Mouse (Mus musculus): ENCODE data around the gene Hsd11b1. TPM values are rescaled to one million over a fixed set of nuclear protein-coding genes. Genes with fewer than 3 reads are reported as not detected.
"Not testable (repeated sequence)": the region's sequence is repeated elsewhere in the genome, so short reads cannot be mapped to it uniquely, and the experiment has no call there.

The Hsd11b1 gene
- total RNA-seq, 4 experiments from 2014 or later = 15.8 to 18.7 (median 17.4) TPM

DNA sequence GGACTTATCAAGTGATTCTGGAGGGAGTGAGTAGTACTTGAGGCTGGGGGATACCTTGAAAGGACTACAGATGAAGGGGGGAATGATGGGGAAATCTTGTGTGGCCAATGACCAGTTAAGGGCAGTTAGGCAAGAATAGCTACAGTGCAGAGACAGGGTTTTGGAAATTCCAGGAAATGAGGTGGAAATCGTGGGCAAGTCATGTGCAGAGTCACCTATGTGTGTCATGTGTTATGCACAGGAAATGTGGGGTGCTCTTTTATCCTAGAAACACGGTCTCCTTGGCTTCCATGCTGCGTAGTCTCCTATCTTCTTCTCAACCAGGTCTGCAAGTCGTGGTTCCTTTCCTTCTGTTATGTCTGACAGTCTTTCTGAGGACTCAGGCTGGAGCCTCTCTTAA is 15.6 kb upstream of the Hsd11b1 start:
- no peak for DNase-seq (ENCODE audit: low spot score in 2 of 2)

DNA sequence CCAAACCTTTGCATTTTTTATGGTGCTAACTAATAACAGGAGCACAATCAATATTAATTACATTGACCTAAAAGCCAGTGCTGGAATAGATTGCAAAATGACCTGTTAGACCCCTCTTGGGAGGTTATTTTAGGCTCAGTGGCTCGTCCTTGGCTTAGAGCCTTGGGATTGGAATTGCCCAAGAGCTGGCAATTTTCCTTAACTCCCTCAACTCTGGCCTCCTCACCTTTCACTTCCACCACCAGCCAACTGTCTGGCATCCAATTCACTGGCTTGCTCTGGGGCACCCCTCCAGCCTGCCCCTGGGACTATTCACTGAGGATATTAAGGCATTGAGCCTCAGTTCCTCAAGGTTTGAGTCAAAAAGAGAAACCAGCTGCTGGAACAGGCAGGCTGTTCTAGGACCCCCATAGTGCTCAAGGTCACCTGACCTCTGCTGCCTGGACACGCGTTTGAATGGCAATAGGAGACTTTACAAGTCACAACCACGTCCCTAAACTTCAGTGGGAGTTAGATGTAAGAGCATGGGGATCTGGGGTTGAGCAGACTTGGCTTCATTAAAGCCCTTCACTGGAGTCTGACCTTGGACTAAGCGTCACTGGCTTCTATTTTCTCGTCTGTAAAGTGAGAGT is 14.7 kb upstream of the Hsd11b1 start:
- no peak for DNase-seq (ENCODE audit: low spot score in 2 of 2)

DNA sequence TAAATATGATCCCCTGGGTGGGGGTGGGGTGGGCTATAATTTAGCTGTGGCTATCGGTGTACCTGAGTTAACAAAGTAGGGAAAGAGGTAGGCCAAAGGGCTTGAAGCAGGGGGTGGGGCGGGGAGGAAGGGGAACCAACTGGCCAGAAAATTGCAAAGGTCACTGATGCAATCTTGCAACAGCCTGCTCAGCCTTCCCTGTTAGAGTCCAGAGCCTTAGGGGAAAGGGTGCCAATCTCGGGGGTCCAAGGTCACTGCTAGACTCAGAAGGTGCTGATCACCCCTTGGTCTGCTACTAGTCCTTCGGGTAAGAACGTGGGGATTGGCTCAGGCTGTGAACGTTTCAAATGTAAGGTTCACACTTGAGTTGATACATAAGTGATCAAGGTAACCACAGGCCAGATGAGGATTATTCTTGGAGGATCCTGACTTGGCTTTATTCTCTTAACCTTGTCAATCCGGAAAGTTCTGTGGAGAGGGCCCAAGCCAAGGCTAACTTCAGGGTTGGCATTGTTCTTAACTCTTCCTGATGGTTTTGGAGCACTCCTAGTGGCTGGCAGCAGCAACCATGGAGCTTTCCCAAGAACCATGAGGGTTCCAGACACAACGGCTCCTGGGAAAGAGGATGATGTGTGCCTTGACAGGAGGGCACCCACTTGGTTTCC is 10.7 kb upstream of the Hsd11b1 start:
- no peak for DNase-seq (ENCODE audit: low spot score in 2 of 2)

DNA sequence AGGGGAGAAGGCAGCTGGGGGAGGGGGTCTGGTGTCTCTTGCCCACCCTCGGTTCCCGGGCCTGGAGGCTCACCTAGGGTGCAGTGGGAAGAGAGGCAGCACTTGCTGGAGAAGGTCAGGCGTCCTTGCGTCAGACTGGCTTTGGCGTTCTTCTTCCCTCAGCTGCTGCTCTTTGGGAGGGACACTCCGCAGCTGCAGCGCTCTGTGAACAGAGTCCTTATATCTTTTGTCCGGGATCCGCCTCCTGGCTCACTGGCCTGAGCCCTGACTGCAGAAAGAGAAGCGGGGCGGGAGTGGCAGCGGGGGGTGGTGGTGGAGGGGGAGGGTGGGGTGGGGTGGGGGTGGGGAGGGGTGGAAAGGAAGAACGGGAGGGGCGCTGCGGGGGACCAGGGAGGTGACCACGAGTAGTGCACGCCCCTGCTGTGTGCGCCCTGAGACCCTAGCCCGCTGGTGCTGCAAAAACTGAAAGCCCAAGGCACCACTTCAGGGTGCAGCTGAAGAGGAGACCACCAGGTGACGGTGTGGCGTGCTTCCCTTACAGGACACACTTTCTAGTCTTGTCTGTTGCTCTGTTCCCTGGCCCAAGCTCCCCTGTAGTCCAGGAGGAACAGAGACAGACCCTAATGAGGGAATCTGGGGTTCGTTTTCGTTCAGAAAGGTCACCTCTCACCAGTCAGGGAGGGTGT is 9.2 kb upstream of the Hsd11b1 start, which contains the start of gene G0s2:
Gene G0s2 (minus strand): TSS at position 302 of the 686 bp plus-strand sequence.
- peak; percentile 56 to 61 for DNase-seq (ENCODE audit: low spot score in 2 of 2)

DNA sequence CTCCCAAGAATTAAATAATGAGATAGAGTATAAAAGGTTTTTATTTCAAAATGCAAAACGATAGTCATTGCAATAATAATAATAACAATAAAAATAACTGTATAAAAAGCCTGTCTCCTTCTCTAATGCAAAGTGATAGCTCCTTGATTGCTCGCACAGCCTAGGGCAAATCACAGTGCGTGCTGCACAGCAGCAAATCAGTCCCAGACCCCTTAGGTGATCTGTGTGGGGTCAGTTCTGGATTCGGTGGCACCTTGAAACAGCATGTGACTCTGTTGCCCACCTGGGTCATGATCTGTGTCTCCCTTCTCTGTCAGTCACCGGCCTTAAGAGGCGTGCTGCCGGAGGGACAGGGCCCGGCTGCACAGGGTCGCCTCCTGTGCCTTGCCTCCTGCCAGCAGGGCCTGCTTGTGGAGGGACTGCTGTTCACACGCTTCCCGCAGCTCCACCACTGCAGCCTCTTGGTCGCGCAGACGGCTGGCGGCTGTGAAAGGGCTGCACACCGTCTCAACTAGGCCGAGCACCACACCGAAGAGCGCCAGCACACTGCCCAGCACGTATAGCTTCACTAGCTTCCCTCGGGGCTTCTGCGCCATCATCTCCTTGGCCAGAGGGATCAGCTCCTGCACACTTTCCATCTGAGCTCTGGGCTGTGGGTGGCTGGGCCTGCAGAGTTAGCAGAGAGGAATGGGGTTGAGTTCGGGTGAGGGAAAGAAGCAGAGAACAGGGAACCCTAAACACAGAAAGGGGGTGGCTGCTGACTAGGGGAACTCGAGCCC is 8.5 kb upstream of the Hsd11b1 start:
- DNase-seq (ENCODE audit: low spot score in 2 of 2) = peak in 1 of 2 experiments; percentile 22

DNA sequence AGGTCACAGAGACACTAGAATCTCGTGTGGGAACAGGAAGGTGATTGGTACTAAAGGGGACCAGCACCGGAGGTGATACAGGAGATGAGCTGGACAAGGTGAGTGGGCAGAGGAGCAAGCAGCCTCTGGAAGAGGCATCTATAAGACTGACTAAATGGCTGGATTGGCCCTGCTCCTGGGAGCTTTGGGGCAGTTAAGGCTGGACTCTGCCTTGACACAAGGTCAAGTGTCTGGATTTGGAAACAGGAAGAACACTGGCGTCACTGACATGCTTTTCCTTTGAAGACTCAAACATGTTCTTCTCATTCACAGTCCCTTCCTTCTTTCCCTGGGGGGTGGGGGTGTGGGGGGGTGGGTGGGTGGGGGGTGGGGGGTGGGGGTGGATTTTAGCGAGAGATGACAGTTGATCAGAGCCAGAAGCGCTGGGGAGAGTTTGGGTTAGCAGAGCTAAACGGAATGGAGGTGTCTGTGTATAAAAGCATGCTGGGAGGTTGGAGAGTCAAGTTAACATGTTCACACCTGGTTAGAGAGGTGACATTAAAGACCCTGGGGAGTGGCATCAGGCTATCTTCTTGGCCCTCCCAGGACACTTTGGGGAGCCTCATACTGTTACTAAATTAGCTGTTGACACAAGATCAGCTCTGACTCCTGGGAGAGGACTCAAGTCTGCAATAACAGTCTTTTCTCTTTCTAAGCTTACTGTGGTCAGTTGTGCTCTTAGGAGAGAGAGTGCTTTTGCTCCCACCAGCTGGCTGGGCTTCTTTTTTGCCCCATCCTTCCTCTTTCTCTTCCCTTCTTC is 7.3 kb upstream of the Hsd11b1 start:
- DNase-seq (ENCODE audit: low spot score in 2 of 2) = no peak

DNA sequence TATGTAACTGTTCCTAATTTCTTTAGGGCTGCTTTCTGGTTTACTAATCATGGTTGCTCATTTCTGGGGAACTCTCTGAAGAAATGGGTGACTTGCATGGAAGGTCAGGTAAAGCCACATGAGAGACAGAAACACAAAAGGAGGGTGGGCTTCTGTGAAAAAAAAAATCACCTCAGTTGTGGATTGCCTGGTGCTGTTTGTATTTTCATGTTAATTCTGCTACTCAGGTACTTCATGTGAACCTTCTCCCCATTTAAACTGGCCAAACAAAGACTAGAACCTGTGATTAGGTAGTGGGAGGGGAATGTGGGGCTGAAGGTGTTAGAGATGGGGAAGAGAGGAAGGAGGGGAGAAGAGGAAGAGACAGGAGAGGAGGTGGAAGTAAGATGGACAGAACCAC is 1.9 kb upstream of the Hsd11b1 start:
- DNase-seq (ENCODE audit: low spot score in 2 of 2) = no peak

DNA sequence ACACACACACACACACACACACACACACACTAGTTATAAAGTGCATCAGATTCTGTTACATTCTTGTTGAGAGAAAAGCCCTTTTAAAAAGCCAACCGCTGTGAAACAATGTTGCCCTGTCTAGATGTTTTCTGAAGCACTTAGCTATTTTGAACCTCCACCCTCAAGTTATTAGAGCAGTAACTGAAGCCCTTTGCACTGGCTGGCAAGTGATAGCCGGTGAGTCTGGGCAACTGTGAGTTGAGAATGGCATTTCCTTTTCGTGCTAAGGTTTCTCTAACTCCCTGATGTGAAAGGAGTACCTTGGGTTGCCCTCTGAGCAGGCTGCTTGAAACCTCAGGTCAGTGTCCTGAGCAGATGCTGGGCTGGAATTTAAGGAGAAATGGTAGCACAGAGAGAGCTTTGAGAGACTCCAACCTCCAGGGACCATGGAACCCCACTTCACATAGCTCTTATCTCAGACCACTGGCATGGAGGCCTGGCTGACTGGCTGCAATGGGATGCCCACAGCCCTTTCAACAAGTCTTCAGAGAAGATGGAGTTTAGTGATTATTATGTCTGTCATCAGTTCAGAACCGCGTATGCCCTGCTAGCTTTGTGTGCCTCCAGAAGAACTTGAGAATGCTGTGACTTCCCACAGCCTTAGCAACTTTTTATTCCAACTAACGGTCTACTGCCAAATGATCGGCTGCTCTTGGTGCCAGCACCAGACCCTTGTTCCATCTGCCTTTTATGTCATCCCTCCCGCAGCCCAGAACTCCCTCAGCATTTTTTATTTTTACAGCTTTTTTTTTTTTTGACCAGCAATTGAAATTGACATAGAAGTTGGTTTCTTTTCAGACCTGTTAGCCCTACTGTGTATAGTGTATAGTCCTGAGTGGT is 608 bp downstream of the Hsd11b1 start:
- no peak for DNase-seq (ENCODE audit: low spot score in 2 of 2)

DNA sequence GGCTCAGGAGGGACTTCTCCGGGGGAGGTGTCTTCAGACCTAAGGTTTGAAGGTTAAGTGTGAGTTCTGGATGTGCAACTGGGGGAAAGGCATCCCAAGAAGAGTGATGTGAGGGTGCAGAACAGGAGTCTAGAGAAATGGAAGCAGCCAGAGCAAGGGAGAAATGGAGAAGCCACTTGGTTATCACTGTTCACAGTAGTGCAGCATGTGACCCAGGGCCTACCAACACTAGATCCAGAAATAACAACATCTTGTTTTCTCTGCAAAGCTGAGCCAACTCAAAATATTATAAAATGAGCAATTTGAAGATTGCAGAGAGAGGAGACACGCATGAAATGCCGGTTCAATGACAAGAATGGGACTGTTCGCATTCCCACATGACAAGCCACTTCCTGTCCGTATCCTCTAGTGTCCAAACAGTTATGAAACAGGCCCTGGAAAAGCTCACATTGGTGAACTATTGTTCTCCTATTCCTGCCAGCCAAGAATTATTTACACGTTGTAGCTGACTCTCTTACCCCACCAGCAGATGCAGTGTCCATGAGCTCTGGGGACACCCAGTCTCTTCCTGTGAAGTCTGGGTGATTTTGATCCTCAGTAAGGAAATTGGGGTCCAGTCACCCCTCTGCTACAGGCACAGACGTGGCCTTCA is 1.9 kb downstream of the Hsd11b1 start:
- no peak for DNase-seq (ENCODE audit: low spot score in 2 of 2)

DNA sequence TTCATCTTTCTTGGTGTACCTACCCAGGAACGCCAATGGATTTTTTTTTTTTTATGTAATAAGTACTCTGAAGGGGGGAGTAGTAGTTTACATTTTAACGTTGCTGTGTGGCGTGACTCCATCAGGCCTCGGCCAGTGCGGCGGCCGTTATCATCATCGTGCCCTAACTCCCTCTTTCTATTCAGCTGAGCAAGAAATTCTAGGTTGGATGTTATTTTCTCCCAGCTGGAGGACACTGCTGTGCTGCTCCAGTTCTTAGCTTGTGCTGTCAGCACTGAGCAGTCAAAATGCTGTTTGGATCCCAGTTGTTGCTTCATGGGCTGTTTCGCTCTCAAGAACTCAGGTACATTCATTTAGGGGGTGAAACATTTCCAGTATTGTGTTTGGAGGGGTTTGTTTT is 4.3 kb downstream of the Hsd11b1 start:
- DNase-seq (ENCODE audit: low spot score in 2 of 2) = no peak

DNA sequence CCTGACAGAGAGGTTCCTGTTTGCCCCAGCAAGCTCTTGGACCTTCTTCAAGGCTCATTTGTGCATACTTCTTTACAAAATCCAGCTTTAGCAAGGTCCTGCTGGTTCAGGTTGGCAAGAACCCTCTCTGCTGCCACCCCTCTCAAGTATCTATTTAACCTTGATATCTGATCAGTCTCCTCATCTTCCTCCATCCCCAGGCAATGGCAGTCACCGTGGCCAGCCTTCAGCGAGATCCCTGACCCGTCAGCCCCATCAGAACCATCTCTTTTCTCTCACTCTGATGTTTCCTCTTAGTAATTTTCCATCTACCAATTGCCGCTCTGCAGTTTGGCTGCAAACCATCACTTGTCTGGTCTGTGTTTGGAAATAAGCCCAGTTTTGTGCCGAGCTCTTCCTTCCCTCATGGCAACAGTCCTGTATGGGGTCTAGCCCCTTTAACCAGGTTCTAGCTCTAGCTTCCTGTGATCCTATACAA is 7.2 kb downstream of the Hsd11b1 start:
- DNase-seq (ENCODE audit: low spot score in 2 of 2) = no peak

DNA sequence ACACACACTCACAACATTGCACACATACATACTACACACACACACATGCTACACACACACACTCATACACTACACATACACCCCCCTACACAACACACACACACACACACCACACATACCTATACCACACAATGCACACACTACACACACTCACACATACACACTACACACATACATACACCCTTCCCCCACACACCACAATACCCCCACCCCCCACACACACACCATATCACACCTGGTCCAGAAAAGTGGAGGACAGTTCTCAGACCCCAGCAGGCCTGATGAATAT is 7.6 kb downstream of the Hsd11b1 start:
- no peak for DNase-seq (ENCODE audit: low spot score in 2 of 2)

DNA sequence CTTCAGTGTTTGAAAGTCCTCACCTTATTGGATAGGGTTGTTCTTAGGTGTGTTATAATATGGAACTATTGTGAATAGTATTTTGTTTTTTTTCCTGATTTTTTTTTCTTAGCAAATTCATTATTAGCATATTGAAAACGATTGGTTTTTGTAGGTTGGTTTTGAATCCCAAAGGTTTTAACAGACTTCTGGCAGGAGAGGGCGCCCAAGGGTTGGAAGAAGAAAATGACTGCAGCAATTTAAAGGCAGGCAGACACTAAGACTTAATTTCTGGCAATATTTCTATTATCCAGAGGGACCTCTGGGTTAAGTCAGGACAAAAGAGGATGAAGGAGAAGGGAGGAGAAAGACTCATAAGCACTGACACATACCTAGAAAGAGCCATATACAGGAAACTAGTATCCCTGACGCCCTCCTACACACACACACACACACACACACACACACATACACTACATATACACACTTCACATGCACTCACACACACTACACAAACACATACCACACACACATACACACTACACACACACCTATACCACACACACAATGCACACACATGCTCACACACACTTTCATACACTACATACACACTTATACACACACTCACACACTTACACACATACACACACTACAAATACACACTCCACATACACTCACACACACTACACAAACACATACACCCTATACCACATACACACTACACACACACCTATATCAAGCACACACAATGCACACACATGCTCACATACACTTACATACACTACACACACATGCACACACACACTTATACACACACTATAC is 8.2 kb downstream of the Hsd11b1 start:
- no peak for DNase-seq (ENCODE audit: low spot score in 2 of 2)

DNA sequence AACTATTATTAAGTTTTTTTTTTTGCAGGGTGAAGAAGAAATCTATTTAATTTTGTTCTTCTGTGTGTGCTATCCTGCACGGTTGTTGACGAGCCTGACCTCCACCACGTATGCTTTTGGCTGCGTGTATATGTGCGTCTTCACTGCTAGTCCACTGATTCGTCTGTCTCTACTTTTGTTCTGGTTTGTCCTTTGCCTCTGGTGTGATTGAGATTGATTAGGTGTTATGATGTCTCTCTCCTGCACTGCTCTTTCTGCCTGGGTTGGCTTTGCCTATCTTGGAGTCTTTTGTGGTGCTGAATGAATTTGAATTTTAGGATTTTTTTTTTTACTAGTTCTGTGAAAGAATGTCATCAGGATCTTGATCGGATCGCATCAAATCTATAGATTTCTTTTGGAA is 8.8 kb downstream of the Hsd11b1 start:
- no peak for DNase-seq (ENCODE audit: low spot score in 2 of 2)

DNA sequence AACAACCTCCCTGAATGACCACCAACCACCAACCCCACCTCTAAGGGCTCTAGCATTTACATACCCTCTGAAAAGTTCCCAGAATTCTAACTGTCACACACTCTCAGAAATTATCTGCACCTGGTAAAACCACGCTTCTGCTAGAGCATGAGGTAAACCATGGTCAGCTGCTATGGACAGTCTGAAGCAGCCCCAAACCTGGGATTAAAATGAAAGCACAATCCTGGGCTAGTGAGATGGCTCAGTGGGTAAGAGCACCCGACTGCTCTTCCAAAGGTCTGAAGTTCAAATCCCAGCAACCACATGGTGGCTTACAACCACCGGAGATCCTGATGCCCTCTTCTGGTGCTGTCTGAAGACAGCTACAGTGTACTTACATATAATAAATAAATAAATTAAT is 10.0 kb downstream of the Hsd11b1 start:
- not testable (repeated sequence) for DNase-seq (ENCODE audit: low spot score in 2 of 2)

DNA sequence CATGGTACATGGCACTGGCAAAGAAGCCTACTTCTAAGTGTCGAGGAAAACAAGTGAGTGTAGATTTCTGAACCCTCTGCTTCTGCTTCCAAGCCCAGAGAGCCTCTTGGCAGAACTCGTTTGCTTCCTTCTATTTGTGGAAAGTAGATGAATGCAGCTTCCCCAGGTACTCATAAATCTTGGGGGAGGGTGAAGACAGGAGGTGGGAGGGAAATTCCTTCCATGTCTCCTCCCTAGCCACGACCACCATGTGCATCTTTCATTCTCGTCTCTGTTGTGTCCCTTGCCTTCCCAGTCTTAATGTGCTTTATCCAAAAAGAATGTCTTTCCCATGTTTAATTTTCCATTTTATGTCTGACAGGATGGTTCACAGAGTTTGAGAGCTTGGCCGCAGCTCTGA is 11.3 kb downstream of the Hsd11b1 start:
- no peak for DNase-seq (ENCODE audit: low spot score in 2 of 2)

DNA sequence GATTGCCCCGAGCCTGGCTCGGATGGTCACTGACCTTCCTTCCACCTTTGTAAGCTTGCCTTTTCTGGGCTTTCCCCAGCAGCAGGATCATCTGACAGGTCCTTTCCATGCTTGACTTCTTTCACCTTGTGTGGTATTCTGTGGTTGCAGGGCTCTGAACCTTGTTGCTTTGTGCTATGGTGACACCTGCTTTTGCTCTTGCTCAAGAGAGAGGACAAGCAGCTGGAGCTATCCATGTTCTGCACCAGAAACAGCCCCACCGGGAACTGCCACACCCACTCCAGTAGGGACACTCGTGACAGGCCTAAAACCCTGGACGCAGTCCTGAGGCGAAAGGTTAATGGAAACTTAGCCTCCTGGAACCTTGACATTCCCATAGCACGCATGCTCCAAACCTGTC is 12.5 kb downstream of the Hsd11b1 start:
- no peak for DNase-seq (ENCODE audit: low spot score in 2 of 2)

DNA sequence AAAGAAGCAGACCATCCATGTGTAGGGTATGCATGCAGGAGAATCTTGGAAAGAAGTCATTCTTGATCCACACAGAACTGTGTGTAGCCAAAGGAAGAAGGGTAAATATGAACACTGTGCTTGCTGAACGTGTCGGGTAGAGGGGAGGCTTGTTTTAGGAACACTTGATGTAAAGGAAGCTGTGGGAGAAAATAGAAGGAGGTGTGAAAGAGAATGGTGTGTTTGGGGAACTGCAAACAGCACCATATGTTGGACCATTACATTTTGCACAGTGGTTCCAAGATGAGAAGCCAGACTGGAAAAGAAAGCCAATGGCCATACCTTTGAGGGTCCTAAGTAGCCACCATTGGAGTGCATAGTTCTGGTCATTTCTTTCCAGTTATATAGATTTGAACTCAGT is 13.8 kb downstream of the Hsd11b1 start:
- peak in 1 of 2 experiments; percentile 34 for DNase-seq (ENCODE audit: low spot score in 2 of 2)

DNA sequence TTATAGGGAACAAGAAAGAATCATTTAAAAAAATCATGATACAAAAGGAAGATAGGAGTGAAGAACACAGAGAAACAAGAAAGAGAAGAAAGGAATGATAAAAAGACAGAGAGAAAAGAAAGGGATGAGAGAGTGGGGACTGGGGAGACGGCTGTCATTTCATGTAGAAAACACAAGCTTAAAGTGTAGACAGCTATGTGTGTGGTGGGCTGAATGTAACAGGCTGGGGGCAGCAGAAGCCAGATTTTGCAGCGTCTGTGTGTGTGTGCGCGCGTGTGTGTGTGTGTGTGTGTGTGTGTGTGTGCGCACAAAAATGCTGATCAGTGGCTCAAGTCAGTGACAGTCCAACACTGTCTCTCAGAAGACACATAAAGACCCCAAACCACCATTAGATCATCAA is 19.6 kb downstream of the Hsd11b1 start:
- DNase-seq (ENCODE audit: low spot score in 2 of 2) = no peak
